Mouse (Mus musculus): ENCODE results near the gene Hipk2. TPM values are rescaled to one million over a fixed set of nuclear protein-coding genes. Genes with fewer than 3 reads are reported as not detected.

Gene Hipk2
- polyA plus RNA-seq, 1 experiment from 2014 or later = 37.5 TPM

GRCm38 (mm10) chr6:38915776-38916175 lies 39.8 kb upstream of the Hipk2 start:
- no peak overlapping the region for H3K27ac ChIP-seq
- H3K27me3 ChIP-seq = no peaks in the 10 kb centered on the region
- no peak for ATAC-seq (ENCODE audit: low FRiP score)
- no peak overlapping the region for H3K4me3 ChIP-seq
- H3K36me3 ChIP-seq = no peaks in the 10 kb centered on the region
- no peak overlapping the region for H3K9ac ChIP-seq
- WGBS = 62% methylated on average over 5 of the region's 5 CpGs
- 0 out of 2 replicates have a peak, but pooled peaks cover 9% of the 10 kb centered on the region for H3K4me1 ChIP-seq
- no peaks in the 10 kb centered on the region for H3K9me3 ChIP-seq (replicated peaks)
- H3K4me2 ChIP-seq (replicated peaks) = no peak overlapping the region

- no peaks in the 10 kb centered on the region for H3K9me3 ChIP-seq (replicated peaks)
- no peak overlapping the region for H3K9ac ChIP-seq
- WGBS = 77% methylated on average over 10 of the region's 10 CpGs
- H3K4me2 ChIP-seq (replicated peaks) = no peak overlapping the region
- no peak overlapping the region for H3K4me3 ChIP-seq
- ATAC-seq (ENCODE audit: low FRiP score) = no peak
- H3K36me3 ChIP-seq = no peaks in the 10 kb centered on the region
- H3K27ac ChIP-seq = no peak overlapping the region
- H3K27me3 ChIP-seq = no peaks in the 10 kb centered on the region
- H3K4me1 ChIP-seq = 0 out of 2 replicates have a peak, but pooled peaks cover 9% of the 10 kb centered on the region
These were observed 38.2 kb upstream of the Hipk2 start for GRCm38 (mm10) chr6:38914181-38914580.

- Histone ChIP-seq H3K4me2 (replicated peaks) (no peak overlapping the region), H3K4me3 (no peak overlapping the region), H3K9ac (no peak overlapping the region), H3K9me3 (replicated peaks) (no peaks in the 10 kb centered on the region), H3K36me3 (no peaks in the 10 kb centered on the region), H3K4me1 (0 out of 2 replicates have a peak, but pooled peaks cover 9% of the 10 kb centered on the region), H3K27me3 (no peaks in the 10 kb centered on the region), H3K27ac (no peak overlapping the region)
- 60% methylated on average over 13 of the region's 13 CpGs for WGBS
- ATAC-seq (ENCODE audit: low FRiP score) = 0 out of 2 replicates have a peak, but pooled peaks have one; percentile 38
These were observed 37.5 kb upstream of the Hipk2 start for GRCm38 (mm10) chr6:38913386-38914042.

GRCm38 (mm10) chr6:38912845-38913244 lies 36.9 kb upstream of the Hipk2 start:
- H3K9ac ChIP-seq = no peak overlapping the region
- no peaks in the 10 kb centered on the region for H3K9me3 ChIP-seq (replicated peaks)
- no peak for ATAC-seq (ENCODE audit: low FRiP score)
- WGBS = 79% methylated on average over 9 of the region's 9 CpGs
- H3K27me3 ChIP-seq = no peaks in the 10 kb centered on the region
- H3K4me1 ChIP-seq = 0 out of 2 replicates have a peak, but pooled peaks cover 9% of the 10 kb centered on the region
- no peaks in the 10 kb centered on the region for H3K36me3 ChIP-seq
- no peak overlapping the region for H3K4me2 ChIP-seq (replicated peaks)
- no peak overlapping the region for H3K4me3 ChIP-seq
- no peak overlapping the region for H3K27ac ChIP-seq

GRCm38 (mm10) chr6:38912121-38912660 lies 36.2 kb upstream of the Hipk2 start:
- Histone ChIP-seq H3K27me3 (no peaks in the 10 kb centered on the region), H3K27ac (no peak overlapping the region), H3K4me2 (replicated peaks) (no peak overlapping the region), H3K36me3 (no peaks in the 10 kb centered on the region), H3K4me1 (0 out of 2 replicates have a peak, but pooled peaks cover 9% of the 10 kb centered on the region), H3K9me3 (replicated peaks) (no peaks in the 10 kb centered on the region), H3K9ac (no peak overlapping the region), H3K4me3 (no peak overlapping the region)
- no peak for ATAC-seq (ENCODE audit: low FRiP score)

- Histone ChIP-seq H3K36me3 (no peaks in the 10 kb centered on the region), H3K4me1 (0 out of 2 replicates have a peak, but pooled peaks cover 9% of the 10 kb centered on the region), H3K9me3 (replicated peaks) (no peaks in the 10 kb centered on the region), H3K9ac (no peak overlapping the region), H3K4me2 (replicated peaks) (no peak overlapping the region), H3K4me3 (no peak overlapping the region), H3K27ac (no peak overlapping the region), H3K27me3 (no peaks in the 10 kb centered on the region)
- 64% methylated on average over 3 of the region's 3 CpGs for WGBS
- ATAC-seq (ENCODE audit: low FRiP score) = no peak; the same call in 1 of the 2 replicates
These were observed 35.0 kb upstream of the Hipk2 start for GRCm38 (mm10) chr6:38910828-38911559.

GRCm38 (mm10) chr6:38908401-38908800 lies 32.4 kb upstream of the Hipk2 start:
- WGBS = 82% methylated on average over 6 of the region's 6 CpGs
- Histone ChIP-seq H3K27ac (no peak overlapping the region), H3K9ac (no peak overlapping the region), H3K4me2 (replicated peaks) (no peak overlapping the region), H3K4me1 (0 out of 2 replicates have a peak, but pooled peaks cover 4% of the 10 kb centered on the region), H3K9me3 (replicated peaks) (no peaks in the 10 kb centered on the region), H3K27me3 (no peaks in the 10 kb centered on the region), H3K36me3 (no peaks in the 10 kb centered on the region), H3K4me3 (no peak overlapping the region)
- no peak for ATAC-seq (ENCODE audit: low FRiP score)

GRCm38 (mm10) chr6:38906005-38906404 lies 30.0 kb upstream of the Hipk2 start:
- H3K9ac ChIP-seq = no peak overlapping the region
- no peaks in the 10 kb centered on the region for H3K36me3 ChIP-seq
- H3K4me1 ChIP-seq = no peaks in the 10 kb centered on the region
- no peaks in the 10 kb centered on the region for H3K27me3 ChIP-seq
- no peak overlapping the region for H3K4me3 ChIP-seq
- no peak overlapping the region for H3K27ac ChIP-seq
- ATAC-seq (ENCODE audit: low FRiP score) = no peak
- 67% methylated on average over 6 of the region's 6 CpGs for WGBS
- no peak overlapping the region for H3K4me2 ChIP-seq (replicated peaks)
- H3K9me3 ChIP-seq (replicated peaks) = no peaks in the 10 kb centered on the region

GRCm38 (mm10) chr6:38902820-38903439 lies 27.0 kb upstream of the Hipk2 start:
- ATAC-seq (ENCODE audit: low FRiP score) = no peak
- Histone ChIP-seq H3K4me3 (no peak overlapping the region), H3K4me1 (no peaks in the 10 kb centered on the region), H3K27me3 (no peaks in the 10 kb centered on the region), H3K4me2 (replicated peaks) (no peak overlapping the region), H3K36me3 (no peaks in the 10 kb centered on the region), H3K27ac (no peak overlapping the region), H3K9me3 (replicated peaks) (no peaks in the 10 kb centered on the region), H3K9ac (no peak overlapping the region)
- WGBS = 92% methylated on average over 10 of the region's 10 CpGs

GRCm38 (mm10) chr6:38901636-38902035 lies 25.7 kb upstream of the Hipk2 start:
- ATAC-seq (ENCODE audit: low FRiP score) = no peak
- no peaks in the 10 kb centered on the region for H3K9me3 ChIP-seq (replicated peaks)
- H3K27me3 ChIP-seq = no peaks in the 10 kb centered on the region
- no peak overlapping the region for H3K4me3 ChIP-seq
- H3K4me1 ChIP-seq = peaks cover 9% of the 10 kb centered on the region
- WGBS = 82% methylated on average over 3 of the region's 3 CpGs
- no peak overlapping the region for H3K9ac ChIP-seq
- H3K4me2 ChIP-seq (replicated peaks) = no peak overlapping the region
- H3K27ac ChIP-seq = no peak overlapping the region
- H3K36me3 ChIP-seq = no peaks in the 10 kb centered on the region

- no peak overlapping the region for H3K4me2 ChIP-seq (replicated peaks)
- ATAC-seq (ENCODE audit: low FRiP score) = no peak
- H3K4me3 ChIP-seq = no peak overlapping the region
- peaks cover 9% of the 10 kb centered on the region for H3K4me1 ChIP-seq
- 95% methylated on average over 4 of the region's 4 CpGs for WGBS
- no peak overlapping the region for H3K27ac ChIP-seq
- H3K27me3 ChIP-seq = no peaks in the 10 kb centered on the region
- no peaks in the 10 kb centered on the region for H3K36me3 ChIP-seq
- no peaks in the 10 kb centered on the region for H3K9me3 ChIP-seq (replicated peaks)
- no peak overlapping the region for H3K9ac ChIP-seq
These were observed 25.2 kb upstream of the Hipk2 start for GRCm38 (mm10) chr6:38901152-38901551.

- Histone ChIP-seq H3K36me3 (no peaks in the 10 kb centered on the region), H3K27ac (no peak overlapping the region), H3K4me1 (peaks cover 9% of the 10 kb centered on the region), H3K9ac (no peak overlapping the region), H3K4me3 (no peak overlapping the region), H3K9me3 (replicated peaks) (no peaks in the 10 kb centered on the region), H3K4me2 (replicated peaks) (no peak overlapping the region), H3K27me3 (no peaks in the 10 kb centered on the region)
- ATAC-seq (ENCODE audit: low FRiP score) = no peak
- 92% methylated on average over 4 of the region's 4 CpGs for WGBS
These were observed 24.6 kb upstream of the Hipk2 start for GRCm38 (mm10) chr6:38900479-38901126.

Measured in hindbrain, embryonic 12.5 days (tissue).